Mouse (Mus musculus) liver, embryonic 11.5 days (tissue): ENCODE data around the gene Sf3a2. TPM values are rescaled to one million over a fixed set of nuclear protein-coding genes. Genes with fewer than 3 reads are reported as not detected.

Source experiments
- ATAC-seq: fragments of 200-750 bp; cut with Nextera tagmentation; replicated peaks from 2 replicates; pipeline ENCODE4 v1.8.0; 2017; ENCODE audit warnings: moderate number of reproducible peaks, mild to moderate bottlenecking, moderate TSS enrichment, moderate library complexity; ENCODE audit not compliant: low FRiP score
- DNase-seq: peaks from one replicate; pipeline ENCODE4 v3.0.0-alpha.2; 2017; ENCODE audit warnings: low spot score
- H3K27ac ChIP-seq: fragments of 300-500 bp; sonication (generic); 2 replicates; pipeline ENCODE4 v1.5.1; 2014; ENCODE audit warnings: mild to moderate bottlenecking, low read depth, low read length, control low read depth
- H3K27me3 ChIP-seq: fragments of 300-500 bp; sonication (generic); replicated peaks from 2 replicates; pipeline ENCODE4 v1.6.1; 2014; ENCODE audit warnings: low read length, mixed read lengths; ENCODE audit not compliant: control insufficient read depth, insufficient read depth
- H3K36me3 ChIP-seq: fragments of 300-500 bp; sonication (generic); 2 replicates; pipeline ENCODE4 v1.6.1; 2014; ENCODE audit warnings: mild to moderate bottlenecking, low read length, moderate library complexity, mixed read lengths; ENCODE audit not compliant: control insufficient read depth, insufficient read depth
- H3K4me1 ChIP-seq: fragments of 300-500 bp; sonication (generic); replicated peaks from 2 replicates; pipeline ENCODE4 v1.6.1; 2014; ENCODE audit warnings: low read length, mixed read lengths; ENCODE audit not compliant: control insufficient read depth, insufficient read depth
- H3K4me2 ChIP-seq: fragments of 300-500 bp; sonication (generic); 2 replicates; pipeline ENCODE4 v1.6.1; 2014; ENCODE audit warnings: mild to moderate bottlenecking, control low read depth, moderate library complexity
- H3K4me3 ChIP-seq: fragments of 300-500 bp; sonication (generic); 2 replicates; pipeline ENCODE4 v1.5.1; 2014; ENCODE audit warnings: low read depth, low read length, control low read depth
- H3K9ac ChIP-seq: fragments of 300-500 bp; sonication (generic); 2 replicates; pipeline ENCODE4 v1.6.1; 2014; ENCODE audit warnings: low read depth, low read length, control low read depth
- H3K9me3 ChIP-seq: fragments of 300-500 bp; sonication (generic); 2 replicates; pipeline ENCODE4 v1.6.1; 2016; ENCODE audit warnings: low read length, inconsistent platforms, mixed read lengths; ENCODE audit not compliant: control insufficient read depth
- WGBS: fragments of 180-500 bp; shearing (Covaris S2); extraction: QIAGEN DNeasy Blood & Tissue Kit; methylation state at CpG from one replicate; pipeline ENCODE4 v1.1.7; 2014; 5-methylcytosine and 5-hydroxymethylcytosine counted together
- polyA plus RNA-seq: library from polyadenylated mRNA; unstranded; fragments of >200 nt; fragmentation: Nextera tagmentation; extraction: Ambion mirVana; gene quantifications from 2 replicates; pipeline ENCODE4 v1.2.1, GENCODE M21; 2014

Gene Sf3a2
- polyA plus RNA-seq, 1 experiment from 2014 or later = 121 TPM

DNA sequence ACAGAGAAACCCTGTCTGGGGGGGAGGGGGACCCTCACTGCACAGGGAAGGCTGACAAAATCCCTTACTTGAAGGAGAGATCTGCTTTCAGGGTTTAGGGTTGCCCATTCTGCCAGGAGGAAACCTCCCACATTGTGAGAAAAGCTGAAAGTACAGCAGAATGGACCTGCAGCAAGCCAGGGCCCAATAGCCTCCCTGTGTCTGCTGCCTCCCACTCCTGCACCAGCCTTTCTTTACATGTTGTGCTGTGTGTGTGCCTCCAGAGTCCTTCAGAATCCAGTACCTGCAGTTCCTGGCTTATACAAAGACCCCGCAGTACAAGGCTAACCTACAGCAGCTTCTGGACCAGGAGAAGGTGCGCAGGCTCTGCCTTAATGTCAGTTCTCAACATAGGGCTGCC lies 13.7 kb upstream of the Sf3a2 start:
- H3K9ac ChIP-seq = no peak overlapping the region
- no peaks in the 10 kb centered on the region for H3K9me3 ChIP-seq
- peaks cover 75% of the 10 kb centered on the region for H3K36me3 ChIP-seq
- WGBS = 100% methylated on average over 2 of the region's 2 CpGs
- no peak overlapping the region for H3K4me3 ChIP-seq
- no peak overlapping the region for H3K4me2 ChIP-seq
- H3K27ac ChIP-seq = no peak overlapping the region
- no peaks in the 10 kb centered on the region for H3K27me3 ChIP-seq
- DNase-seq (no peak), ATAC-seq (no peak)
- no peaks in the 10 kb centered on the region for H3K4me1 ChIP-seq

DNA sequence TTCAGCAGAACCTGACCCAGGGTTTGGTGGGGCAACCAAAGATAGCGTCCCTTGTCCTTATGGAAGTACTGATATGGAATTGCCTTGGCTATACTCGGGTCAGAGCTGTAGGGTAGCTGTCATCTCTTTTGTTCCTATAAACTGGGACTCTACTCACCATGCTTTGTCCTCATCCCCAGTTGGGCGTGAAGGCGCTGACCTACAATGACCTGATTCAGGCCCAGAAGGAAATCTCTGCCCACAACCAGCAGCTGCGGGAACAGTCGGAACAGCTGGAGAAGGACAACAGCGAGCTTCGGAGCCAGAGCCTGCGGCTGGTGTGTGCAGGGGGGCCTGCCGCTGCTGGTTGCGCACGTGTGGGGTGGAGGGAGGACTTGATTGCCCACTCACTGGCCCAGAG lies 13.1 kb upstream of the Sf3a2 start:
- H3K9ac ChIP-seq = no peak overlapping the region
- H3K27me3 ChIP-seq = no peaks in the 10 kb centered on the region
- DNase-seq (no peak), ATAC-seq (no peak)
- H3K27ac ChIP-seq = no peak overlapping the region
- H3K9me3 ChIP-seq = no peaks in the 10 kb centered on the region
- peaks cover 78% of the 10 kb centered on the region for H3K36me3 ChIP-seq
- WGBS = 91% methylated on average over 12 of the region's 12 CpGs
- H3K4me1 ChIP-seq = no peaks in the 10 kb centered on the region
- H3K4me2 ChIP-seq = no peak overlapping the region
- no peak overlapping the region for H3K4me3 ChIP-seq

DNA sequence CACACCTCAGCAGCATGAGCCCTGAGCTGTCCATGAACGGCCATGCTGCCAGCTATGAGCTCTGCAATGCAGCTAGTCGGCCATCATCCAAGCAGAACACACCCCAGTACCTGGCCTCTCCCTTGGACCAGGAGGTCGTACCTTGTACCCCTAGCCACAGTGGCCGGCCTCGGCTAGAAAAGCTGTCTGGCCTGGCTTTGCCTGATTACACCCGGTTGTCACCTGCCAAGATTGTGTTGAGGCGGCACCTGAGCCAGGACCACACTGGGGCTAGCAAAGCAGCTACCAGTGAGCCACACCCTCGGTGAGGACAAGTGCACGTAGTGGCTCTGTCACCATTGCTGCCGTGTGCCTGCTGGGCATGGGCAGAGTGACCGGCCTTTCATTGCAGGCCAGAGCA lies 12.0 kb upstream of the Sf3a2 start:
- H3K4me3 ChIP-seq = no peak overlapping the region
- no peaks in the 10 kb centered on the region for H3K4me1 ChIP-seq
- H3K27me3 ChIP-seq = no peaks in the 10 kb centered on the region
- H3K9ac ChIP-seq = no peak overlapping the region
- H3K36me3 ChIP-seq = peaks cover 81% of the 10 kb centered on the region
- WGBS = 94% methylated on average over 11 of the region's 11 CpGs
- ATAC-seq = no peak
- no peak for DNase-seq
- H3K4me2 ChIP-seq = no peak overlapping the region
- H3K9me3 ChIP-seq = no peaks in the 10 kb centered on the region
- no peak overlapping the region for H3K27ac ChIP-seq

DNA sequence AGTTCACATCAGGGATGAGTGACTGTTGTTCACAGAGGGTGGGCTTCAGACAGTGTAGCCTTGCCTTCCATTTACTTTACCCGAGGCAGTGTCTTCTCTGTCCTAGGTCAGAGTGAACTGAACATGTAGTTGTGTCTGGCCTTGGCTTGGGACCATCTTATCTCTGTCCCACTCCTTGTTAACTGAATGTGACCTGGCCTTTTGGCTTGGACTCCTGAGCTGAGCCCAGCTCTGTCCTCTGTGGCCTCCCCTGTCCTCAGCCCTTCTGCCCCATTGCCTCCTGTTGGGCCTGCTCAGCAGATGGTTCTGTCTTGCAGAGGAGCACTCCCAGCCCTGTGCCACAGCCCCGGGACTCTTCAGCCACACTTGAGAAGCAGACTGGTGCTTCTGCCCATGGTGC lies 10.5 kb upstream of the Sf3a2 start:
- ATAC-seq (no peak), DNase-seq (no peak)
- H3K4me1 ChIP-seq = 0 out of 2 replicates have a peak, but pooled peaks cover 3% of the 10 kb centered on the region
- no peak overlapping the region for H3K4me3 ChIP-seq
- WGBS = 80% methylated on average over 2 of the region's 2 CpGs
- no peak overlapping the region for H3K27ac ChIP-seq
- H3K9me3 ChIP-seq = no peaks in the 10 kb centered on the region
- peaks cover 86% of the 10 kb centered on the region for H3K36me3 ChIP-seq
- no peaks in the 10 kb centered on the region for H3K27me3 ChIP-seq
- no peak overlapping the region for H3K9ac ChIP-seq
- H3K4me2 ChIP-seq = no peak overlapping the region

DNA sequence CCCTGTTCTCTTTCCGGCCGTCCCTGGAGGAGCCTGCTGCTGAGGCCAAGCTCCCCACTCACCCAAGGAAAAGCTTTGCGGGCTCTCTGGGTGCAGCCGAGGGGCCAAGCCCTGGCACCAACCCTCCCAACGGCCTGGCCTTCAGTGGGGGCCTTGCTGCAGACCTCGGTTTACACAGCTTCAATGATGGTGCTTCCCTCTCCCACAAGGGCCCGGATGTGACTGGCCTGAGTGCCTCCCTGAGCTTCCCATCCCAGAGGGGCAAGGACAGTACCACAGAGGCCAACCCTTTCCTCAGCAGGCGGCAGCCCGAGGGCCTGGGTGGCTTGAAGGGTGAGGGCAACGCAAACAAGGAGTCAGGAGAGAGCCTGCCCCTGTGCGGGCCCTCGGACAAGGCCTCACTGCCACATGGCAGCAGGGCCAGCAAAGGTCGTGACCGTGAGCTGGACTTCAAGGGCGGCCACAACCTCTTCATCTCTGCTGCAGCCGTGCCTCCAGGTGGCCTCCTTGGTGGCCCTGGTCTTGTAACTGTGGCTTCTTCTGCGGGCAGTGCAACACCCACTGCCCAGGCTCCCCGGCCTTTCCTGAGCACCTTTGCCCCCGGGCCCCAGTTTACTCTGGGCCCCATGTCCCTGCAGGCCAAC lies 7.1 kb upstream of the Sf3a2 start:
- Histone ChIP-seq H3K27ac (no peak overlapping the region), H3K9ac (0 out of 2 replicates have a peak overlapping the region, but pooled peaks have one; percentile 14), H3K27me3 (no peaks in the 10 kb centered on the region)

DNA sequence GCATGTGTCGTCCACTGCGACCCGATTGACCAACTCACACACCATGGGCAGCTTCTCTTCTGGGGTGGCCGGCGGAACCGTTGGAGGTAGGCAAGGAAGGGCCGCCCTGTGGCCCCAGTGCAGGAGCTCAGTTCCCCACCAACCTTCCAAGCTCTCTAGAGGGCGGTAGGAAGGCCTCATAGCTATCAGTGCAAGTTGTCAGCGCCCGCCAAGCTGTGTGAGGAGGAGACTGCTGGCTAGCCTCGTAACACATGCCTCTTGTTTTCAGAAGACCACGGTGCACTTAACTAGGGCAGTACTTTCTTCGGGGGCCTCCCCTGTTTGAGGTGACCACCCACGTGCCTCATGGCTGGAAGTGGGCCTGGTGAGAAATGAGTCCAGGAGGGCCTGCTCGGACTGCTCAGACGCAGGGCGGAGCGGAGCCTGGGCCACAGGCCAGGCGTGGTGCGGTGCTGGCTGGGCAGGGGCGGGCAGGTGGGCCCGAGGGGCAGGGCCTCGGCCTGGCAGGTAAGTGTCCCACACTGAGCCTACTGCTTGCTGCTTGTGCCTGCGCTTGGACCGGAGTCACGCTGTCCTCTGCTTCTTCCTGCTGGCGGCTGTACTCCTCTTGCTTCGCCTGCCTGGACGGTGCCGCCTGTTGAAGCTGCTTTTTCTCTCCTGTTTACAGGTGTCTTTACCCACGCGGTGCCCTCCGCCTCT lies 6.4 kb upstream of the Sf3a2 start:
- ATAC-seq (0 out of 2 replicates have a peak, but pooled peaks have one; percentile 16), DNase-seq (no peak)
- peaks cover 77% of the 10 kb centered on the region for H3K36me3 ChIP-seq
- no peak overlapping the region for H3K4me3 ChIP-seq
- H3K4me1 ChIP-seq = peaks cover 12% of the 10 kb centered on the region
- H3K27ac ChIP-seq = no peak overlapping the region
- H3K9me3 ChIP-seq = no peaks in the 10 kb centered on the region
- WGBS = 82% methylated on average over 33 of the region's 33 CpGs
- H3K9ac ChIP-seq = 0 out of 2 replicates have a peak overlapping the region, but pooled peaks have one; percentile 14
- H3K27me3 ChIP-seq = no peaks in the 10 kb centered on the region
- no peak overlapping the region for H3K4me2 ChIP-seq

More for the DNA sequence above, 7.1 kb upstream of the Sf3a2 start:
- 92% methylated on average over 19 of the region's 19 CpGs for WGBS
- ATAC-seq = no peak
- H3K9me3 ChIP-seq = no peaks in the 10 kb centered on the region
- H3K36me3 ChIP-seq = peaks cover 77% of the 10 kb centered on the region
- H3K4me3 ChIP-seq = no peak overlapping the region
- DNase-seq = no peak
- H3K4me1 ChIP-seq = peaks cover 5% of the 10 kb centered on the region; the same call in 1 of the 2 replicates
- H3K4me2 ChIP-seq = no peak overlapping the region

DNA sequence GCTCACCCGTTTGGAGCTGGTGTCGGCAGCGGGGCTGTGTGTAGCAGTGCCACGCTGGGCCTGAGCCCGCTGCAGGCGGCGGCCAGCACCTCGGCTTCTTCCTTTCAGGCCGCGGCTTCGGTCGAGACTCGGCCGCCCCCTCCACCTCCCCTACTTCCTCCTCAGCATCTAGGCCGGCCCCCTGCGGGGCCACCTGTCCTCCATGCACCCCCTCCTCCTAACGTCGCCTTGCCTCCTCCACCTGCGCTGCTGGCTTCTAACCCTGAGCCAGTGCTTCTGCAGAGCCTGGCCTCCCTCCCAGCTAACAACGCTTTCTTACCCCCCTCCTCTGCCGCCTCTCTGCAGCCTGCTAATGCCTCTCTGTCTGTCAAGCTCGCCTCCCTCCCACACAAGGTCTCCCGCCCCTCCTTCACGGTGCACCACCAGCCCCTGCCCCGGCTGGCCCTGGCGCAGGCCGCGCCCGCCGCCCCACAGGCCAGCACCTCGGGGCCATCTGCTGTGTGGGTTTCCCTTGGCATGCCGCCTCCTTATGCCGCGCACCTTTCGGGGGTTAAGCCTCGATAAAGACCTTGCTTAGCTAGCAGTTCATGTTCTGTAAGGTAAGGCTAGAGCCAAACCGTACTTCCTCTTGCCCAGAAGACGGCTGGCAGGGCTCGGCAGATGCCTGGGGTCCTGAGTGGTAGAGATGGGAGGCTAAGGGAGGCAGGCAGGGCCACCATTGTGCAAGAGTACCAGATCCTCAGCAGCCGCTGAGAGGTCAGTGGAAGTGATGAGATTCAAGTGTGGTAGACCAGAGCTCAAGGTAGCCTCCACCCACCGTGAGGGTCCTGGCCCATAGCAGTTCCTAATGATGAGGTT lies 5.6 kb upstream of the Sf3a2 start:
- Histone ChIP-seq H3K9me3 (no peaks in the 10 kb centered on the region), H3K27ac (peak overlapping the region; percentile 33; the same call in 1 of the 2 replicates), H3K36me3 (peaks cover 71% of the 10 kb centered on the region), H3K4me2 (no peak overlapping the region), H3K4me1 (peaks cover 17% of the 10 kb centered on the region), H3K27me3 (no peaks in the 10 kb centered on the region), H3K9ac (no peak overlapping the region), H3K4me3 (no peak overlapping the region)
- ATAC-seq (no peak), DNase-seq (no peak)
- 65% methylated on average over 41 of the region's 41 CpGs for WGBS

DNA sequence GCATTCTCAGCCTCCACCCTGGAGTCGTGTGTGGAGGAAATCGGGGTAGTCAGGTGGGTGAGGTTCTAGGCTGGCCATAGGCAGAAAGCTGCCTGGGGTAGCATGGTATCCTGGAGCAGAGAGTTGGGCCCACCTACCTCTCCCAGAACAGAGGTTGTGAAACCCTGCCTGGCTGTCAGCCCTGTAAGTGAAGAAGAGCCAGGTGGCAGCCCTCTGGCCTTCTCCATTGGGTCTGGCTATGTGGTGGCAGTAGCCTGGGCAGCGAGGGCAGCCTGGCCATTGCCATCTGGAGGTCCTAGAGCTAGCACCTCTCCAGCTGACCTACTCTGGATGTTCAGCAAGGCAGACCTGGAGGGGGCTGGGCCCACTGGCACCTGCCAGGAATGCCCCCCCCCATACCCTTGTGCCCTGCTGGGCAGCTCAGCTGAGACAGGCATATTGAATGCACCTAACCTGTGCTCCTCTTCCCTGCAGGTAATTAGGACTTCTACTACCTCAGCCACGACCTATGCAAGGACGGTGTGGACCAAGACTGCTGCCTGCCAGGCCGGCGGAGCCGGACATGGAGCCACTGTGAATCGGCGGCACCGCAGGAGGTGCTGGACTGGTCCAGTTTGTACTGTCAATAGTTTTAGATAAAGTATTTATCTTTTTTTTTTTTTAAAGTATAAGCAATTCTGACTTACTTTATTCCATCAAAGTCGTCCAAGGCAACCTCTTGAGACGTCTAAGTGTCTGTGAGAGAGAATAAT lies 4.8 kb upstream of the Sf3a2 start:
- DNase-seq (no peak), ATAC-seq (no peak)
- Histone ChIP-seq H3K4me2 (no peak overlapping the region), H3K9me3 (no peaks in the 10 kb centered on the region), H3K36me3 (peaks cover 63% of the 10 kb centered on the region), H3K27me3 (no peaks in the 10 kb centered on the region), H3K9ac (no peak overlapping the region), H3K4me1 (peaks cover 17% of the 10 kb centered on the region), H3K4me3 (no peak overlapping the region), H3K27ac (no peak overlapping the region)
- WGBS = 90% methylated on average over 13 of the region's 13 CpGs
